Mouse (Mus musculus) T-cell, adult 2 months (primary cell): ENCODE data around the gene Hnmt.
"Not testable (repeated sequence)": the region's sequence is repeated elsewhere in the genome, so short reads cannot be mapped to it uniquely, and the experiment has no call there.

Experiments used
- DNase-seq: peaks from one replicate; pipeline ENCODE4 v3.0.0; 2022; ENCODE audit warnings: low spot score

The Hnmt gene

DNA sequence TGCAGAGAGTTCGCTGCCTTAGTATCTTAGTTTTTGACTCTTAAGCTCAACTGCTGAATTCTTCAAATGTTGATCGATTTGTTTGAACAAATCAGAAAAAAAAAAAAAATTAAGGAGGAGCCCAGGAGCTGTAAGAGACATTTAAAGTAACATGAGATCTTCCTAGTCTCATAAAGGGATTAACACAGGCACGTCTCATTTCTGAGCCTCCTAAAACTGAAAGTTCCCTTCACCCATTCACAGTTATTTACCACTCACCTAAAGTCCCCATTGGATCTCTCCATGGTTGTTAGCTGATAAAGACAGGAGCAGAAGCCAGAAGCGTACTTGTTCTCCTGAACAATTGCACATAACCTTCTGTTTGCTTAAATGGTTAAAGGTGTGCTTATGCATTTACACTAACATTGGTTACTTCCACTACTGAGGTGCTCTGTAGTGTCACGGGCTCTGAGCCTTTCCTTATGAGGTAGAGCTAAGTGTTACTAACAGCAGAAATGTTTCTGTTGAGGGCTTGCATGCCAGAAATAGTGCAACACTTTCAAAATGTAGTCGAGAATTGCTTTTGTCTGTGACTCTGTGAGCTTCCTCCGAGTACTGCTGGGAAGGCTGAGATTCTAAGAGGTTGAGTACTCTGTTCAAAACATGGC is at the start of gene Hnmt:
Gene Hnmt (minus strand): TSS at position 51 of the 647 bp plus-strand sequence.
- DNase-seq, result no peak

DNA sequence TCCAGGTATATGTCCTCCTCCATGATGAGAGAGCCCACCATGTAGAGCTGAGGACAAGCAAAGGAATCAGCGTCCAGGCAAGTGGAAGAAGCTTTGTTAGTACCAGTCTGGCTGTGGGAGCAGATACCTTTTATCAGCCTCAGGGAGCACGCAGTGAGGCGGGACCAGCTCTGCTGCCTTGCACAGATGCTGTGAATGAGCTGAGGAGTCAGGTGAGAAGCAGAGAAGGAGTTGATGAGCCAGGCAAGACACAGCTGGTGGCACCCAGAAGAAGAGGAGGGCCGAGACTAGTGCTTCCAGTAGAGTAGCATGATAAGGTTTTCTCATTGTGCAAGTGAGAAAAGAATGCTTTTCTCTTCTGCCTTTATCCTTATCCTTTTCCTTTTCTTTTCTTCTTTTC is 47.3 kb upstream of the Hnmt start, which contains the start of gene Tbpl2:
Gene Tbpl2 (minus strand): TSS at position 101 of the 400 bp plus-strand sequence.
- no peak for DNase-seq

DNA sequence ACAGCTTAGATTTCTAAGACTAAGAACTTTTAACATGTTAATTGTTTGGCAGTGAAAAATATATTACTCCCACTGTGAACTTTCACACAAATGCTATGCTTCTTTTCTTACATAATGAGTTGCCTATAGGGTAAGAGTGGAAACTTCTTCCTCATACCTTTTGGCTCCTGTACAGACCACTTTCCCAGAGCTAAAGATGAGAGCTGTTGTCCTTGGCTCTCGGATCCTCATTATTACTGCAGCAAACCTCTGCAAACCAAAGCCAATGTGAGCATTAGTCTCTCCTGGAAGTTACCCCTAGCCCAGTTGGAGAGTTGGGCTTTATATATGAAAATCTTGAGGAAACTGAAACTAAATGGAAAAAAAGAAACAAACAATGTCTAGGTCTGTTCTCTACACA is 41.7 kb upstream of the Hnmt start:
- no peak for DNase-seq

DNA sequence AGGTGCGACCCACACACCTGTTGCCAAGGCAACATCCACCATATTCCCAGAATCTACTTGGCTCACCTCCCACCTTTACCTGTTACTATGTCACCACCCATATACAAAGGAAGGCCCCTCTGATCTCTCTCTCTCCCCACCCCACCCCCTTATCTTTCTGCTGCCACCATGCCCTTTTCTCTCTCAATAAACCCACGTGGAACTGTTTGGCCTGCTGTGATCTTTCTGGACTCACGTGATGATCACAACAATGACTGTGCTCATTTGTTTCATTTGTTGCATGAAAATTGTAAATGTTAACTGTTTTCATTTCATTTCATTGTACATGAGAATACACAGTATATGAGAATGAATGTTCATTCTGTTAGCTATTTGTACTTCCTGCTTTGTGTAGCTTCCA is 1.3 kb upstream of the Hnmt start:
- DNase-seq, result no peak

DNA sequence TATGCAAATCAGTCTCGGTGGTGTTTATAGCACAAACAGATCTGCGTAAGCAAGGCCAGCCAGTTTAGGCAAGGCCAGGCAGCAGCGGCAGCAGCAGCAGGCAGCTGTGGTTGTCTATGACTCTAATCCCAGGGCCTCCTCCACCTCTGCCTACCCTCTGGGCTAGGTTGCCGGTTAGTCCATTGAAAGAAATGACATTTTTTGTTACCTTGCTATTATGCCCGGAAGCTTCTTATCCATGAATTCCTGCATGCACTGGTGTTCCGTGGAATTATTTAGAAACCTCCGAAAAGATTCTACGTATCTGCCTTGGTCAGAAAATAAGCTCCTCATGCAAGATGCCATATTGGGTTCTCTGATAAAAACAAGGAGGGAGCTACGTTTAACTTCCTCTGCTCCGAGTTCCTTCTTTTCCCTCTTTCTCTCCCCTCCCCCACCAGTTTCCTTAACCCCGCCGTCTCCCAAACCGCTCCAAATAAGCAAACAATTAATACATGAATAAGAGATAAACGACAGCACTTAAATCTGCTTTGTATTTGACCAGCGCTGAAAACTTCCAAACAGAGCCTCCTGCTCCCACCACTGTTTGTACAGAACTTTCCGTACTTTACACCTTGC is 605 bp downstream of the Hnmt start:
- no peak for DNase-seq

DNA sequence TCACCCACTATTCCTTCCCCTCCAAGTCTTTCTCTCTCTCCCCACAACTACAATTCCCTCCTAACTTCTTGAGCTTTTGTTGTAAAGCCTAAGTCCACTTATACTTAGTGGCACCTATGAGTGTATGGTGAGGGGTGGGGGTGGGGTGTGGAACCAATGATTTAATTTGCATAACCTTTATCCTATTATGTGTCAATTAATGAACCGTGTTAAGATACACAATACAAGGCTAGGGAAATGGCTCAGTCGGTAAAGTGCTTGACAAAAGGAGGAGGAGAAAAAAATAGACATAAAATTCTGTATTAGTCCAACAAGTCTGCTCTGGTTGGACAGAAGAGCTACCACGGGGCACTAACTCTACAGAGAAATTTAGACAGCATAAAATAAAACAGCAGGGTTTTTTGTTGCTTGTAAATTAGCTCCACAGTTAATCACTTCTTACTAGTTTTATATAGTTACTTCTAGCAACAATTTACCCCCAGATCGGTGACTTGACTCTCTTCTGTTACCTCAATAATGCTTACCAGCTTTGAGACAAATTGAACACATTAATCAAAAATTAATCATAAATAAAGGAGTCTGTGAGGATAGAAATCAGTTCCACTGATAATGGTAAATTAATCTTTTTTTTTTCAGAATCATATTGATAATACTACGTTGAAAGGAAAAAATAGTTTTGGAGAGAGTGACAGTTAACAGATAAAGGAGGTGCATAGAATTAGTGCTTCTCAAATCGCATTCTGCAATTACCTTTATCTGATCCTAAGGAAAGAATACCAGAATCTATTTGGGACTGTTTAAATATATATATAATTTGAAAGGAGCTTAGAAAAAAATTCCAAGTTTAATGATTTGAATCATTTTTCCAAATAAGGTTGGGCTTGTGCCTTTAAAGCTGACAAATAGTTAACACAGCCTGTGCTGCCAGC is 1.4 kb downstream of the Hnmt start:
- DNase-seq, result no peak

DNA sequence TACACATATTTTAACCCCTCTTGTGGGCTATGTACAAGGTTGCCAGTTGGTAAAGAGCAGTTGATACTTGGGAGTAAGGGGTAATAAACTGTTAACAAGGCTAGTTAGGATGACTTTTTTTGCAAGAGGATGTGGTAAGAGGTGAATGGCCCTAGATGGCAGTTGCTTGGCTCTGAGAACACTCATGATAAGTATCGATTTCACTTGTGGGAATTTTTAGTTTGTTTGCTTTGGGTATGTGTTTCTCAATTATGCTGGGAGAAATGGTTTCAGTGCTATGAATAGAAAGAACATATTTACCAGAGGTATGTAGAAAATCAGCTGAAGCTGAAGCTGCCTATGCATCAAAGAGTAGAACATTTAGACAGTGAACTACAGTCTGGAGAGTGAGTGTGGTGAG is 6.3 kb downstream of the Hnmt start:
- no peak for DNase-seq

DNA sequence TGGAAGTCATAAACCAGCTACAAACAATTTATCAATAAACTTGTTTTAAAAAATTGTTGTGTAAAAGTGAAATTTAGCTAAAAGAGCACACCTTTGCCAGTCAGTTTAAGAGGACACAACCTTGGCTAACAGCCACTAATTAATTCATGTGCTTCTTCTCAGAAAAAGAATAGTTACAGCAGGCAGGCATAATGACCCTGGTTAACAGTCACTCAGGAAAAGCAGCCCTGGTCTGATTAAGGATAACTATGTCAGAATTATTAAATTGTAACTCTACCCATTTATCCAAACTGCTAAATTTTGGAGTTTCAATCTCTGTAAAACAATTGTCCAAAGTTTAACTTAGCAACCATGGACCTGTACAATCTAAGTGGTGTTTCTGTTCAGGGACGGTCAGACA is 8.7 kb downstream of the Hnmt start:
- DNase-seq, result no peak

DNA sequence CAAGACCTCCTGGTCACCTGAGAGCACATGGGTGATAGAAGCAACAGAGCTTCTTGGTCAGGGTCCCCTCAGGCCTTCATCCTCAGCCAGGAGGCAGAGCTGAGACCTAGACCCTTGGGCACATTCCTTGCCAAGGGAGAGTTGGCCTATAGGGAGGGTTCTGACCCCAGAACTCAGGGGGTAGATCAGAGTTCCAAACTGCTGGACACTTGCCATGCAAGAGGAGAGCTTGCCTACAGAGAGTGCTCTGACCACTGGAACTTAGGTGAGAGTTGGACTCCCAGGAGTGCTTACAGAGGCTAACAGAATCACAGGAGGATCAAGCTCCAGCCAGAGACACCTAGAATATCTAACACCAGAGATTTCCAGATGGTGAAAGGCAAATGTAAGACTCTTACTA is 29.8 kb downstream of the Hnmt start:
- not testable (repeated sequence) for DNase-seq

DNA sequence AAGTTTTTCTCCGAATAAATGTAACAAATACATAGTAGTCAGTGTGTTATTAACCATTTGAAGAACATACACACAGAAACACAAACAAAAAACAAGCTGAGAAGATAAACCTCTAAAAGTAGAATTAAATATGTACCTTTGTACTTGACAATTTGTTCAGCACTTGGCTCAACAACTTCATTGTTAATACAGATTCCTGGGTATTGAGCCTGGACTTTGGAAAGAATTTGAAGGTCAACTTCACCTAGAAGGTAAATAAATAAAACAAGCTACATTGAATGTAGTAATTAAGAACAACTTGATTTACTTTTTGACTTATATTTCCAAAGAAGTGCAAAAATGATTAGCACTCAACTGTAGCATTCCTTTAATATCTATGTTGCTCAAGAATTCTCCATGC is 30.2 kb downstream of the Hnmt start:
- DNase-seq, result no peak

DNA sequence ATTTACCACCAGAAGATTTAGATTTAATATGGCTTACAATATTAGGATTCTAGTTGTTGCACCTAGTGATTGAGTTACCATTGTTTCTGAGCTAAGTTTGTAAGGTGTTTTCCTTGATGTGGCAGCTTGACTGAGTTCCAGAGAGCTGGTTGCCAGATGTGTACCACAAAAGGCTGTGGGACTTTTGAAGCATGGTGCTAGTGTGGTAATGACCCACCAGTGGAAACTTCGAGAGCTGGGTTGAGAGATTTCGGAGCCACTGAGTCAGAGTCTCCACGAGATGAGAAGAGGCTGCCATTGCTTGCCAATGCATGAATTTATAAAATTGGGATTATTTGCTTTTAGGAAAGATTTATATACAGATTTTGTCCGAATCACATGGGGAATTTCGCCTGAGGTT is 34.2 kb downstream of the Hnmt start:
- no peak for DNase-seq

DNA sequence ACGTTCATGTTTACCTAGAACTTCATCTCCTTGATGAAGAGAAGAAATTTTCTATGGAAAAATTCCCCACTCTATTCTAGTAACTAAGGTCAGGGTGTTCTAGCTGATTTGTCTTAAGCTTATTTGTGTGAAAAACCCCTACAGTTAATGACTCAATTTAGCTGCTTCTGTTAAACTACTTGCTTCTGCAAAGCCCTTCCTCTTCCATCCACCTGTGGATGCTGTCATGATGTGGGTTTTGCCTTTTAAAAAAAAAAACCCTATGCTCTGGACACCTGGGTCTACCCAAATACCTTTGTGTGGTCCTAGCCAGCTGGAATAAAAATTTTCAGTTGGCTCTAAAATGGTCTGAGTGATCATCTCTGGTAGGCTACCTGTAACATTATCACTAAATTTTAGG is 49.9 kb downstream of the Hnmt start:
- DNase-seq, result no peak

DNA sequence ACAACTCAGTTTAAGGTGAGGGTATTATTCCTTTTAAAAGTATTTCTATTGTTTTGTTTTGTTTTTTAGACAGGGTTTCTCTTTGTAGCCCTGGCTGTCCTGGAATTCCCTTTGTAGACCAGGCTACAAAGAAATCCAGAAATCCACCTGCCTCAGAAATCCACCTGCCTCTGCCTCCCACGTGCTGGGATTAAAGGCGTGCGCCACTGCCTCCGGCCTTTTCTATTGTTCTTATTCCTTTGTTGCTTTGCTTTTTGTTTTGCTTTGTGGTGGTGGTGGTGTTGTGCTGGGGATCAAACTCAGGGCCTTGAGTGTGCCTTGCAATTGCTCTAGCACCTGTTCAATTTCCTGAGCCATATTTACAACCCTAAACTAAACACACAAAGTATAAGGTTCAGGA is 50.4 kb downstream of the Hnmt start:
- DNase-seq, result no peak

DNA sequence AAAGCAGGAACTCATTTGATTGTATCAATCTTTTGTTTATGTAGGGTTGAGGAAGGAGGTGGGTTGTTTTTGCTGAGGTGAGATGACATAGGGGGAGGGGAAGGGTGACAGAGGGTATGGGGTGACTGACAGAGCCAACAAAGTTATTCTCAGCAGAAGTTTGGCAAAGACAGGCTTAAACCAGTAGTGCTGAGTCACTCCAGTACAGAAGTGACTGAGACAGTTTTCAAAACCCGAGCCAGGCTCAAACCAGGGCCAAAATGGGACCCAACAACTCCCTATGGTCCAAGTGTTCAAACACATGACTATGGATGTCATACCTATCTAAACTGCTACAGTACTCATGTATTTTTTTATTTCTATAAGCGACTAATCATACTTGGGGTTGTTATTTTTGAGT is 52.4 kb downstream of the Hnmt start:
- no peak for DNase-seq

DNA sequence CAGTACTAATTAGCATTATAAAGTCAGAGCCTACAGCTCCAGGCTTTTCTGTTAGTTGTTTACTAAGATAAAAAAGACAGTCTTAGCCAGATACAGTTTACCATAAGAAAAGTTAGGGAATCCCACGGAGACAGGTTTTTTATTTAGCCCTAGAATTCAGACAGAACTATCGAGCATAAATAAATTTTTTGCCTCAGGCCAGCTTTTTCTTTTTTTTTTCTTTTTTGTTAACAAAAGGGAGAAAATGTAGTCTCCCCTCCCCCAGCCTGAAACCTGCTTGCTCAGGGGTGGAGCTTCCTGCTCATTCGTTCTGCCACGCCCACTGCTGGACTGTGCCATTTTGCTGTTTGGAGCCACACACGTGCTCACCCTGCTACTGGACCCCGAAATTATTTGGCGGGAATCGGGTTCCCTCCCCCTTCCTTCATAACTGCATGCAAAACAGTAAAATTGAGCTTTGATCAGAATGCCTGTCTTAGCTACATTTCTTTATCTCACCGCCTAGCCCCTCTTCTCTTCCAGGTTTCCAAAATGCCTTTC is 59.1 kb downstream of the Hnmt start:
- DNase-seq, result not testable (repeated sequence)

DNA sequence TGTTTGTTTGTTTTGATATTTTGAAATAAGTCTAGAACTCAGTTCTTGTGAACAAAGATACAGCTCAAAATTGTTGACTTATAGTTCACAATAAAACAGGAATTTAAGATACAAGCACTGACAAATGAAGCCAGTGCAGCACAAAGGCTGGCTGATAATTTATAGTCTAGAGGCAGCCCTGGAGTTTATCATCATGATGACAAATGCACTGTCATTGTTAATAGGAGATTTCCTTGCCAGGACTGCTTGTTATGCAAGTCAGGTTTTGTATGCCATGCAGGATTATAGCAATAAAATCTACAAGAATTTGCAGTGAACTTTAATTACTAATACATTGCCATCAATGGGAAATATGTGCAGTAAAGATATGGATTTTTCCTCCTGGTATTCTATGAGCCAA is 61.9 kb downstream of the Hnmt start:
- DNase-seq, result no peak

DNA sequence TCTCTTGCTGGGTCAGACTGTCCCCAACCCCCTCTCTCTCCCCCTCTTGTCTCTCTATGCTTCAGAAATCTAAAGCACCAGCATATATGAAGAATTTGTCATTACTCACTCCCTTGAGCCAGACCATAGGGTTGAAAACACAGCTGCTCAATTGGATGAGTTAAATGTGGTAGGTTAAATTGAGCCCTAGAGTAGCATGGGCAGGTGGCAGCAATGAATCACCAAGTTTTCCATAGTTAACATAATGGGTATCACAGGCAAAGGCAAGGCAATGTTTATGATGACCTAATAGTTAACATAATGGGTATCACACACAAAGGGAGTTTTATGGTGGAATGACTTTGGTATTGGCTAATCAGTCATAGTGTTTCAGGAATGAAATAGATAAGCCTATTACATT is 65.9 kb downstream of the Hnmt start:
- DNase-seq, result no peak

DNA sequence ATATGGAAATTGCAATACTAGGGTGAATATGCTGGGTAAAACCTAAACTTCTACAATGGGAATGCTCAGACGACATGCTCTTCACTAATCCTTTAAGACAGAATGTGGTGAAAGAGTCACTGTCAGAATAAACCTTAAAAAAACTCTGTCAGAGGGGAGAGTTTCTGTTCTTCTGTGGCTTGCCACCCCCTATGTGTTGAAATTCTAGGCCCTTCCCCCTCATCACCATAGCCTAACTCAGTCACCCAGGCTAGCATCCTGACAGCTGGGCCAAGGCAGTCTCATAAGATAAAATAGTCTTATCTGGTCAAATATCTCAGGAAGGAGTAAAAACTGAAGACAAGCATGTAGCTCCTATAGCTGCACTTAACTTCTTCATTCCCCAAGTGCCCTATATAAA is 66.3 kb downstream of the Hnmt start:
- no peak for DNase-seq

DNA sequence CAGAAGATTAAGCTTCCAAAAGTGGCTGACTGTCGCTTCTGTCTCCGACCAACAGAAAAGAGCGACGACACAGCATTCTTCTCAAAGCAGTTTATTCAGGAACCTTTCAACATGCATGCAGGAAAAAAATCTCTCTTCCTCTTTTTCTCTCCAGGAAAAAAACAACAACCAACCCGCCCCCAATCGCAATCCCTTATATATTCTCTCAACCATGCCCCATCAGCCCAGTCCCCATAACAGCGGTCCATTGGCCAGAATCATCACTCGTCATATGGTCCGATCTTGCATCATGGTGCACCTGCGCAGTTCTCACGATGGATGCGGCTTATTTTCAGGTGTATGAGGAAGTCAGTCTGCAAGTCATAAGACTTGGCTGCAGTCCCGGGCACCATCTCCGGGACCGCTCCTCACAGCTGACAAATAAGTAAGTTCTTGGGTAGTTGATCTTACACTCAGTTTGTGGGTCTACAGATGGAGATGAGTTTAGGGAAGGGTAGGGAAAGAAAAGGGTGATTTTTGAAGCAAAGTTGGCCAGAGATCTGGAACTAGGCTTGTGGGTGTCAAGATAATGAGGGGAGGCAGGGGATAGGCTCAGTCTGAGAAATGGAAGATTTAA is 88.4 kb downstream of the Hnmt start:
- DNase-seq, result not testable (repeated sequence)
